Mouse (Mus musculus): ENCODE measurements around the gene Sema4f. TPM values are rescaled to one million over a fixed set of nuclear protein-coding genes. Genes with fewer than 3 reads are reported as not detected.
A peak's percentile ranks its signal among the peaks of the same experiment; 100 is the strongest.

The Sema4f gene
- polyA plus RNA-seq, 1 experiment from 2014 or later, result 4.5 TPM

- Histone ChIP-seq H3K4me3 (no peak overlapping the region), H3K4me2 (replicated peaks) (no peak overlapping the region), H3K27ac (no peak overlapping the region), H3K9me3 (no peaks in the 10 kb centered on the region), H3K27me3 (no peaks in the 10 kb centered on the region), H3K36me3 (no peaks in the 10 kb centered on the region), H3K4me1 (no peaks in the 10 kb centered on the region), H3K9ac (no peak overlapping the region)
- WGBS, result 84% methylated on average over 5 of the region's 5 CpGs
- no peak for ATAC-seq (ENCODE audit: low FRiP score, low read depth)
Observed at GRCm38 (mm10) chr6:82911303-82911702, 28.3 kb downstream of the Sema4f start.

GRCm38 (mm10) chr6:82909136-82909855, 30.3 kb downstream of the Sema4f start:
- ATAC-seq (ENCODE audit: low FRiP score, low read depth), result no peak
- Histone ChIP-seq H3K4me1 (no peaks in the 10 kb centered on the region), H3K4me2 (replicated peaks) (no peak overlapping the region), H3K36me3 (no peaks in the 10 kb centered on the region), H3K9ac (no peak overlapping the region), H3K4me3 (no peak overlapping the region), H3K27me3 (no peaks in the 10 kb centered on the region), H3K27ac (no peak overlapping the region), H3K9me3 (no peaks in the 10 kb centered on the region)
- WGBS, result 70% methylated on average over 14 of the region's 14 CpGs

- Histone ChIP-seq H3K9ac (no peak overlapping the region), H3K4me2 (replicated peaks) (no peak overlapping the region), H3K36me3 (no peaks in the 10 kb centered on the region), H3K27ac (no peak overlapping the region), H3K27me3 (no peaks in the 10 kb centered on the region), H3K9me3 (no peaks in the 10 kb centered on the region), H3K4me3 (no peak overlapping the region), H3K4me1 (no peaks in the 10 kb centered on the region)
- no peak for ATAC-seq (ENCODE audit: low FRiP score, low read depth)
- WGBS, result 82% methylated on average over 8 of the region's 8 CpGs
Observed at GRCm38 (mm10) chr6:82908034-82908433, 31.5 kb downstream of the Sema4f start.

DNA sequence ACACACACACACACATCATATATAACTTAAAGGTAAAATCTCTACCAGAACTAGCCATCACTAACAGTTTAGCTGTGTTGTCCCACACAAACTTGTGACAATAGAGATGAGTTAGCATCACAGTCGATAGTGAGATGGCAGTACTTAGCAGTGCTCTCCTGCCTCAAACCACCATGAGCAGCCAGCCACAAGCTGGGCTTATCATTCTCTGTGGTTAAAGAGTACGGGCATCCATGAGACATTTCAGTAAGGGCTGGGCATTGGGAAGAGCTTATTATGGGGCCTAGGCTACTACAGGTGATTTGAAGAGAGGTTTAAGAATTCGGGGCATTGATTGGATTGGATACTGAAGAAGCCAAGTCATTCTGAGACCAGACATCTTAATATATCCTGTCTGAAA, 32.6 kb downstream of the Sema4f start:
- H3K4me2 ChIP-seq (replicated peaks), result no peak overlapping the region
- no peaks in the 10 kb centered on the region for H3K36me3 ChIP-seq
- ATAC-seq (ENCODE audit: low FRiP score, low read depth), result no peak
- H3K27ac ChIP-seq, result no peak overlapping the region
- H3K27me3 ChIP-seq, result no peaks in the 10 kb centered on the region; the same call in 1 of the 2 replicates
- no peak overlapping the region for H3K4me3 ChIP-seq
- H3K9ac ChIP-seq, result no peak overlapping the region
- no peaks in the 10 kb centered on the region for H3K4me1 ChIP-seq
- WGBS, result 84% methylated on average over 3 of the region's 3 CpGs
- no peaks in the 10 kb centered on the region for H3K9me3 ChIP-seq

DNA sequence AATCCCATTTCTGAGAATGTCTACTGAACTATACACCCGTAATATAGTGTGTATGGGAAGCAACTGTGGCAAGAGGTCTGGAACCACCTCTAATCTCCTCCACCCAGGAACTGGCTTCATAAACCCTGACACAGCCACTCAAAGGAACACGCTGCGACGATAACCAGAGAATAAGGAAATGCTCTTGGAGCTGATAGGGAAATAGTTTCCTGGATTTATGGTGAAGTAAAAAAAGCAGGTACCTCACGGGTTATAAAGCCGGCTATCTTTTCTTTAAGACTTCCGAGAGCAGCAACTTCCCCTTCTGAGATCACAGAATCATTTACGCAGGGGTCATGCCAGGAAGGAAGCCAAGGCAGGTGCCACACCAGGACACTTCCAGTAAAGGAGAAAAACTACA, 37.0 kb downstream of the Sema4f start:
- H3K27ac ChIP-seq, result no peak overlapping the region
- H3K4me2 ChIP-seq (replicated peaks), result no peak overlapping the region
- H3K4me3 ChIP-seq, result no peak overlapping the region
- no peaks in the 10 kb centered on the region for H3K9me3 ChIP-seq
- no peak for ATAC-seq (ENCODE audit: low FRiP score, low read depth)
- 61% methylated on average over 8 of the region's 8 CpGs for WGBS
- H3K9ac ChIP-seq, result no peak overlapping the region
- H3K36me3 ChIP-seq, result no peaks in the 10 kb centered on the region
- H3K4me1 ChIP-seq, result no peaks in the 10 kb centered on the region
- no peaks in the 10 kb centered on the region; the same call in 1 of the 2 replicates for H3K27me3 ChIP-seq

GRCm38 (mm10) chr6:82898745-82899144, 40.8 kb downstream of the Sema4f start:
- WGBS, result 36% methylated on average over 4 of the region's 4 CpGs

GRCm38 (mm10) chr6:82898227-82898626, 41.3 kb downstream of the Sema4f start:
- Histone ChIP-seq H3K4me2 (replicated peaks) (no peak overlapping the region), H3K9me3 (no peaks in the 10 kb centered on the region), H3K36me3 (no peaks in the 10 kb centered on the region), H3K9ac (no peak overlapping the region), H3K4me1 (no peaks in the 10 kb centered on the region), H3K4me3 (no peak overlapping the region), H3K27me3 (no peaks in the 10 kb centered on the region; the same call in 1 of the 2 replicates), H3K27ac (no peak overlapping the region)
- WGBS, result 88% methylated on average over 4 of the region's 4 CpGs
- no peak for ATAC-seq (ENCODE audit: low FRiP score, low read depth)

More at GRCm38 (mm10) chr6:82898745-82899144, 40.8 kb downstream of the Sema4f start:
- Histone ChIP-seq H3K9ac (no peak overlapping the region), H3K9me3 (no peaks in the 10 kb centered on the region), H3K4me2 (replicated peaks) (no peak overlapping the region), H3K36me3 (no peaks in the 10 kb centered on the region), H3K4me3 (no peak overlapping the region), H3K4me1 (no peaks in the 10 kb centered on the region), H3K27me3 (no peaks in the 10 kb centered on the region; the same call in 1 of the 2 replicates), H3K27ac (no peak overlapping the region)
- peak; percentile 59; the same call in 1 of the 2 replicates for ATAC-seq (ENCODE audit: low FRiP score, low read depth)

GRCm38 (mm10) chr6:82897311-82897710, 42.3 kb downstream of the Sema4f start:
- no peak for ATAC-seq (ENCODE audit: low FRiP score, low read depth)
- 52% methylated on average over 3 of the region's 3 CpGs for WGBS

DNA sequence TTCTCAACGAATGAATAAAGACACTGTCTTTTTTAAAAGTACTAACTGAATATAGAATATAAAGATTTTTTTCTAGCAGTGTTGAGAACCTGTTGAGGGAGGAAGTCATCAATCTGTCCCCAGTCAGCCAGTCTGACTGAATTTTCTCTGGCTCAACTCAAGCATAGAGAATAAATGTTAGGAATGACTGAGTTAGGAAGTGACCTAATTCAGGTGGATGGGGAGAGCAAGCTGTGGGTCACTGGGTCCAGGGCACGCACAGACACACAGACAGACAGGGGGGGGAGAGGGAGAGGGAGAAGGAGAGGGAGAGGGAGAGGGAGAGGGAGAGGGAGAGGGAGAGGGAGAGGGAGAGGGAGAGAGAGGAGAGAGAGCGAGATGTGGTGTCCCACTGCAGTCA, 46.2 kb downstream of the Sema4f start:
- H3K36me3 ChIP-seq, result no peaks in the 10 kb centered on the region
- peaks cover 7% of the 10 kb centered on the region; the same call in 1 of the 2 replicates for H3K4me1 ChIP-seq
- no peak overlapping the region for H3K4me3 ChIP-seq
- ATAC-seq (ENCODE audit: low FRiP score, low read depth), result no peak
- 76% methylated on average over 2 of the region's 3 CpGs for WGBS
- no peaks in the 10 kb centered on the region for H3K27me3 ChIP-seq
- H3K4me2 ChIP-seq (replicated peaks), result no peak overlapping the region
- H3K9me3 ChIP-seq, result no peaks in the 10 kb centered on the region
- H3K9ac ChIP-seq, result no peak overlapping the region
- no peak overlapping the region for H3K27ac ChIP-seq

More at GRCm38 (mm10) chr6:82897311-82897710, 42.3 kb downstream of the Sema4f start:
- H3K4me3 ChIP-seq, result no peak overlapping the region
- H3K9ac ChIP-seq, result no peak overlapping the region
- no peaks in the 10 kb centered on the region for H3K9me3 ChIP-seq
- no peak overlapping the region for H3K27ac ChIP-seq
- no peak overlapping the region for H3K4me2 ChIP-seq (replicated peaks)
- no peaks in the 10 kb centered on the region for H3K4me1 ChIP-seq
- no peaks in the 10 kb centered on the region for H3K36me3 ChIP-seq
- H3K27me3 ChIP-seq, result no peaks in the 10 kb centered on the region

GRCm38 (mm10) chr6:82892540-82892939, 47.0 kb downstream of the Sema4f start:
- H3K4me1 ChIP-seq, result peaks cover 7% of the 10 kb centered on the region; the same call in 1 of the 2 replicates
- 71% methylated on average over 2 of the region's 2 CpGs for WGBS
- ATAC-seq (ENCODE audit: low FRiP score, low read depth), result no peak

DNA sequence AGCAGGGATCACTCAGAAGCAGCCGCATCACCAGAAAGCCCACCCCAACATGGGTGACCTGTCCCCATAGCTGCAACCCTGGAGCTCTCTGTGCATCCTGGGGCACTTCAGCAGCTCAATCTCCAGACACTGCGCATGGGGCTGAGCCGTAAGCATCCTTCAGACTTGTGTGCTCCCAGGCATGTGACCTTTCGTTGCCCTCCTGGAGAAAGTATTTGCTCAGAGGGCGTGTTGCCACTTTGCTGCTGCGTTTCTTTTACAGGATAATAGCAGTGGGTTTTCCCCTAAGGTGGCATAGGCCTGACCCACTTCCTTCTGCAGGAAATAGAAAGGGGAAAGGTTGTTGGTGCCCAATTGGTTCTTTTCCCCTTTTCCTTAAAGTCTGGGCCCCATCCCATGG, 48.1 kb downstream of the Sema4f start:
- H3K9ac ChIP-seq, result no peak overlapping the region
- WGBS, result 44% methylated on average over 6 of the region's 6 CpGs
- H3K27me3 ChIP-seq, result no peaks in the 10 kb centered on the region
- H3K36me3 ChIP-seq, result no peaks in the 10 kb centered on the region
- no peak overlapping the region for H3K4me2 ChIP-seq (replicated peaks)
- no peak overlapping the region for H3K27ac ChIP-seq
- ATAC-seq (ENCODE audit: low FRiP score, low read depth), result no peak
- peaks cover 7% of the 10 kb centered on the region; the same call in 1 of the 2 replicates for H3K4me1 ChIP-seq
- no peak overlapping the region for H3K4me3 ChIP-seq
- no peaks in the 10 kb centered on the region for H3K9me3 ChIP-seq

More at GRCm38 (mm10) chr6:82892540-82892939, 47.0 kb downstream of the Sema4f start:
- Histone ChIP-seq H3K4me3 (no peak overlapping the region), H3K36me3 (no peaks in the 10 kb centered on the region), H3K9ac (no peak overlapping the region), H3K4me2 (replicated peaks) (no peak overlapping the region), H3K9me3 (no peaks in the 10 kb centered on the region), H3K27me3 (no peaks in the 10 kb centered on the region), H3K27ac (no peak overlapping the region)

DNA sequence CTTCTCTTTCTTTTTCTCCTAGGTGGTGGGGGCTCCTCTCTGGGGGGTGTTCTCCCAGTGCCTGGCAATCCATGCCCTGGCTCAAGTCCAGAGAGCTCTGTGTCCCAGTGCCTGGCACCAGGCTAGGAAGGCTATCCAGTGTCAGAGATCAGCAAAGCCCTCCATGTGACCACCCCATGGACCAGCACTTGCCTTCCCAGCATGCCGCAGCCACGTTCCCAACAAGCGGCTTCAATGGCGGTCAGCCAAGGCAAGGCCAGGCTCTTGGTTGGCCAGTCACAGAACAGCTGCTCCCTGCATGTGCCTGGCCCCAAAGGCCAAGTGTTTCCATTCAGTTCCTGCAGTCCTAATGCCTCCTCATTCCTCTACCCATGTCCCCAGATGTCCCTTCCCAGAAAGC, 53.2 kb downstream of the Sema4f start:
- no peak overlapping the region for H3K4me2 ChIP-seq (replicated peaks)
- ATAC-seq (ENCODE audit: low FRiP score, low read depth), result no peak
- H3K27ac ChIP-seq, result no peak overlapping the region
- 92% methylated on average over 4 of the region's 4 CpGs for WGBS
- no peak overlapping the region for H3K9ac ChIP-seq
- H3K36me3 ChIP-seq, result no peaks in the 10 kb centered on the region
- no peak overlapping the region for H3K4me3 ChIP-seq
- H3K4me1 ChIP-seq, result peaks cover 9% of the 10 kb centered on the region; the same call in 1 of the 2 replicates
- H3K9me3 ChIP-seq, result no peaks in the 10 kb centered on the region
- no peaks in the 10 kb centered on the region for H3K27me3 ChIP-seq

DNA sequence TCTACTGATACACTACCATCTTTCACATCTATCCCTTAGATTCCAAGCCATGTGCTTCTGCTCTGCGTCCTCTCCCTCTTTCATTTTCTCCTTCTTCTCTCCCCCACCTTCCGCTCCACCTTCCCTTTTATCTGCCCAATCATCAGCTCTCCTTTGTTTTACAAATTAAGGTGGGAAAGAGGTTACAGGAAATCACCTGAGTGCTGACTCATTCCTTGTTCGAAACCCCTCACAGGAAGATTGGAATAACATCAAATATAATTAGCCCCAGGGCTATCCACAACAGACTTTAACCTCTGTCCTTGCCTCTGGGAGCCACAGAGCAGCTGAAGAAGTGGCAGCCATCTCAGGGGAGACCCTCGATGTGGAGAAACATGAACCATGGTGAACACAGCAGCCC, 53.7 kb downstream of the Sema4f start:
- Histone ChIP-seq H3K36me3 (no peaks in the 10 kb centered on the region), H3K27ac (no peak overlapping the region), H3K4me2 (replicated peaks) (no peak overlapping the region), H3K4me3 (no peak overlapping the region), H3K9ac (no peak overlapping the region), H3K9me3 (no peaks in the 10 kb centered on the region), H3K27me3 (no peaks in the 10 kb centered on the region), H3K4me1 (peaks cover 6% of the 10 kb centered on the region; the same call in 1 of the 2 replicates)
- 77% methylated on average over 4 of the region's 4 CpGs for WGBS
- no peak for ATAC-seq (ENCODE audit: low FRiP score, low read depth)
